Mouse (Mus musculus) embryonic fibroblast, embryonic 13.5 days (primary cell): ENCODE measurements at regions not wholly inside any gene's neighbourhood (a gene's known extent, or its start where the extent isn't known, plus 50 kb on each side); places are given as distances from the start of the nearest gene placed in this dataset.

Source experiments
- CTCF ChIP-seq: IDR thresholded peaks from 2 replicates; pipeline ENCODE4 v1.5.1; 2011; ENCODE audit warnings: mild to moderate bottlenecking, control low read depth, low read length, moderate library complexity, borderline replicate concordance; ENCODE audit not compliant: insufficient read depth
- POLR2A ChIP-seq: IDR thresholded peaks from 2 replicates; pipeline ENCODE4 v1.6.1; 2011; ENCODE audit warnings: low read depth, mild to moderate bottlenecking, control low read depth, low read length, moderate library complexity

- TF ChIP-seq CTCF = no peak
- no peak for TF ChIP-seq POLR2A
These were observed 111.1 kb downstream of the Sox2 start for GRCm38 (mm10) chr3:34761162-34761769.
